Mouse (Mus musculus): Measurements from ENCODE around the gene Gm39115.
"Not testable (repeated sequence)": the region's sequence is repeated elsewhere in the genome, so short reads cannot be mapped to it uniquely, and the experiment has no call there.

- TF ChIP-seq CTCF (IDR thresholded peaks at IDR 0.05; ENCODE audit: control insufficient read depth, insufficient read depth, low read length); POLR2A (IDR thresholded peaks at IDR 0.05; ENCODE audit: borderline replicate concordance, control insufficient read depth, low read depth, low read length): not testable (repeated sequence)
These were observed 29.8 kb upstream of the Gm39115 start, which contains the start of gene Gm4553 for GRCm38 (mm10) chr7:142165639-142166038.
